Mouse (Mus musculus) adrenal gland, adult 2 months (tissue): Measurements from ENCODE around the gene Tle3. TPM values are rescaled to one million over a fixed set of nuclear protein-coding genes. Genes with fewer than 3 reads are reported as not detected.

Experiments used
- DNase-seq: peaks from one replicate; pipeline ENCODE4 v3.0.0; 2021
- polyA plus RNA-seq: library from polyadenylated mRNA; depleted of rRNA; stranded (reverse); fragments of >200 nt; gene quantifications from 2 replicates; pipeline ENCODE4 v1.2.3, GENCODE M21; 2012
- total RNA-seq, 2 experiments: library from RNA; stranded (reverse); gene quantifications; 2 replicates each; pipeline ENCODE4 v1.2.3; 2021

Tle3 gene
- total and polyA plus RNA-seq, 3 experiments: 106 to 277 (median 160) TPM

- DNase-seq: no peak
Measured at GRCm38 (mm10) chr9:61396474-61396873, 24.3 kb downstream of the Tle3 start.

GRCm38 (mm10) chr9:61397130-61397529, 25.0 kb downstream of the Tle3 start:
- DNase-seq: no peak

GRCm38 (mm10) chr9:61398160-61398559, 26.0 kb downstream of the Tle3 start:
- no peak for DNase-seq

GRCm38 (mm10) chr9:61400132-61400531, 28.0 kb downstream of the Tle3 start:
- no peak for DNase-seq

- peak; percentile 60 for DNase-seq
Measured at GRCm38 (mm10) chr9:61401664-61402063, 29.5 kb downstream of the Tle3 start.

- peak; percentile 87 for DNase-seq
Measured at GRCm38 (mm10) chr9:61402268-61402667, 30.1 kb downstream of the Tle3 start.

- no peak for DNase-seq
Measured at GRCm38 (mm10) chr9:61402716-61403115, 30.6 kb downstream of the Tle3 start.

GRCm38 (mm10) chr9:61403866-61404614, 31.9 kb downstream of the Tle3 start:
- DNase-seq: peak; percentile 83

GRCm38 (mm10) chr9:61404615-61404980, 32.4 kb downstream of the Tle3 start:
- DNase-seq: no peak

- DNase-seq: peak; percentile 91
Measured at GRCm38 (mm10) chr9:61404998-61405621, 32.9 kb downstream of the Tle3 start.

- DNase-seq: no peak
Measured at GRCm38 (mm10) chr9:61406343-61406742, 34.2 kb downstream of the Tle3 start.

- no peak for DNase-seq
Measured at GRCm38 (mm10) chr9:61409046-61409445, 36.9 kb downstream of the Tle3 start.

- DNase-seq: no peak
Measured at GRCm38 (mm10) chr9:61413665-61414456, 41.7 kb downstream of the Tle3 start.

- DNase-seq: peak; percentile 85
Measured at GRCm38 (mm10) chr9:61416571-61416970, 44.4 kb downstream of the Tle3 start.

- no peak for DNase-seq
Measured at GRCm38 (mm10) chr9:61421626-61422025, 49.5 kb downstream of the Tle3 start.

GRCm38 (mm10) chr9:61424245-61424644, 52.1 kb downstream of the Tle3 start:
- no peak for DNase-seq

- DNase-seq: no peak
Measured at GRCm38 (mm10) chr9:61426493-61426892, 54.3 kb downstream of the Tle3 start.

GRCm38 (mm10) chr9:61427051-61427450, 54.9 kb downstream of the Tle3 start:
- no peak for DNase-seq

GRCm38 (mm10) chr9:61427901-61428300, 55.7 kb downstream of the Tle3 start:
- no peak for DNase-seq

GRCm38 (mm10) chr9:61431830-61432229, 59.7 kb downstream of the Tle3 start:
- DNase-seq: no peak

- DNase-seq: no peak
Measured at GRCm38 (mm10) chr9:61433206-61433605, 61.0 kb downstream of the Tle3 start.

GRCm38 (mm10) chr9:61434062-61434461, 61.9 kb downstream of the Tle3 start:
- peak; percentile 55 for DNase-seq
